Mouse (Mus musculus) myocyte (in vitro differentiated cells): ENCODE measurements around the gene Txndc5. TPM values are rescaled to one million over a fixed set of nuclear protein-coding genes. Genes with fewer than 3 reads are reported as not detected.

ENCODE experiments used
- H3K27me3 ChIP-seq: one replicate; pipeline ENCODE4 v1.6.1; 2011; ENCODE audit not compliant: control insufficient read depth, insufficient read depth, insufficient read length
- H3K36me3 ChIP-seq: one replicate; pipeline ENCODE4 v1.6.1; 2011; ENCODE audit not compliant: control insufficient read depth, insufficient read depth
- H3K4me2 ChIP-seq: one replicate; pipeline ENCODE4 v1.6.1; 2011; ENCODE audit warnings: low read depth, control low read depth
- H3K4me3 ChIP-seq: one replicate; pipeline ENCODE4 v1.5.1; 2011; ENCODE audit warnings: mild to moderate bottlenecking, control low read depth, moderate library complexity
- H3K79me2 ChIP-seq: one replicate; pipeline ENCODE4 v1.6.1; 2011; ENCODE audit not compliant: control insufficient read depth, insufficient read depth
- H3ac ChIP-seq: one replicate; pipeline ENCODE4 v1.6.1; 2011; ENCODE audit not compliant: control insufficient read depth, insufficient read length
- CEBPB ChIP-seq: IDR thresholded peaks from 2 replicates; pipeline ENCODE4 v1.6.1; 2011; ENCODE audit warnings: mild to moderate bottlenecking, moderate library complexity; ENCODE audit not compliant: poor library complexity, insufficient read depth, severe bottlenecking
- E2F4 ChIP-seq: IDR thresholded peaks from one replicate; pipeline ENCODE4 v1.6.1; 2011; ENCODE audit warnings: mild to moderate bottlenecking, control low read depth, moderate library complexity; ENCODE audit not compliant: insufficient read depth
- MAX ChIP-seq: IDR thresholded peaks from one replicate; pipeline ENCODE4 v1.6.1; 2011; ENCODE audit warnings: low read depth, mild to moderate bottlenecking, control low read depth
- MYOD1 ChIP-seq, 3 experiments: IDR thresholded peaks; one replicate each; pipeline ENCODE4 v1.6.1; 2011; ENCODE audit warnings: control low read depth in 2 of 3, low read depth in 2 of 3, mild to moderate bottlenecking in 2 of 3, moderate library complexity in 1 of 3; ENCODE audit not compliant: insufficient read length in 2 of 3, control insufficient read depth in 1 of 3
- MYOG ChIP-seq, 3 experiments: IDR thresholded peaks; one replicate each; pipeline ENCODE4 v1.6.1; 2011; ENCODE audit warnings: control low read depth in 2 of 3, low read depth in 2 of 3, mild to moderate bottlenecking in 2 of 3; ENCODE audit not compliant: insufficient read length in 2 of 3, control insufficient read depth in 1 of 3, insufficient read depth in 1 of 3
- POLR2A ChIP-seq: IDR thresholded peaks from one replicate; pipeline ENCODE4 v1.6.1; 2011; ENCODE audit warnings: low read depth, mild to moderate bottlenecking, control low read depth, moderate library complexity; ENCODE audit not compliant: insufficient read length
- POLR2AphosphoS2 ChIP-seq: IDR thresholded peaks from one replicate; pipeline ENCODE4 v1.6.1; 2011; ENCODE audit warnings: low read depth, control low read depth; ENCODE audit not compliant: insufficient read length
- REST ChIP-seq: IDR thresholded peaks from one replicate; pipeline ENCODE4 v1.6.1; 2011; ENCODE audit warnings: mild to moderate bottlenecking, control low read depth, moderate library complexity; ENCODE audit not compliant: insufficient read depth, insufficient read length
- SRF ChIP-seq: IDR thresholded peaks from one replicate; pipeline ENCODE4 v1.6.1; 2011; ENCODE audit warnings: low read depth; ENCODE audit not compliant: control insufficient read depth, insufficient read length
- TCF12 ChIP-seq: IDR thresholded peaks from one replicate; pipeline ENCODE4 v1.6.1; 2011; ENCODE audit warnings: mild to moderate bottlenecking, control low read depth; ENCODE audit not compliant: poor library complexity, insufficient read depth, severe bottlenecking
- TCF3 ChIP-seq: IDR thresholded peaks from one replicate; pipeline ENCODE4 v1.6.1; 2011; ENCODE audit warnings: low read depth, control low read depth; ENCODE audit not compliant: insufficient read length
- USF1 ChIP-seq: IDR thresholded peaks from one replicate; pipeline ENCODE4 v1.6.1; 2011; ENCODE audit warnings: low read depth, mild to moderate bottlenecking, control low read depth, moderate library complexity
- polyA plus RNA-seq: library from polyadenylated mRNA; unstranded; fragments of >200 nt; fragmentation: generic; extraction: Trizol; gene quantifications from one replicate; pipeline ENCODE4 v1.2.1, GENCODE M21; 2012; ENCODE audit warnings: missing spikeins

Txndc5 gene
- polyA plus RNA-seq, 1 experiment: 127 TPM

DNA sequence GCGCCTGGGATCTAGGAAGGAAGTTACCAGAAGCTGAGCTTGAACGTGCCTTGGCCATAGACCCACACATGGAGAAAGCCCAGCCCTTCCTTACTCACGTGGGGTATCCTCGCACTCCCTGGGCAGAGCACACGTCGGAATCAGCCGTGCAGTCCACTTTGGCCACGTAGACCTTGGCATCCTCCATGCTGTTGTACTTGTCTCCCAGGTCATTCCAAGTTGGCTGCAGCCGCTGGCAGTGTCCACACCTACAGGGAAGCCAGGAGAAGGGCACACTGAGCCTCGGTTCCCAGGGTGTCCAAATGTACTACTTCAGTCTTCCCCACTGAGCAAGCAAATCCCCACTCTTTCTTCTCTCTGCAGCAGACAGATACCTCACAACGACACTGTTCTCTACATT, 5.4 kb downstream of the Txndc5 start:
- Histone ChIP-seq H3K4me2 (no peak overlapping the region), H3K27me3 (no peaks in the 10 kb centered on the region), H3ac (no peak overlapping the region), H3K36me3 (peaks cover 21% of the 10 kb centered on the region), H3K79me2 (peaks cover 46% of the 10 kb centered on the region), H3K4me3 (no peak overlapping the region)
- TF ChIP-seq MAX (no peak), SRF (no peak), TCF3 (no peak), USF1 (no peak), REST (no peak), MYOD1 (IDR thresholded peaks at IDR 0.05; ENCODE audit: control insufficient read depth in 1 of 3, insufficient read length in 2 of 3, low read depth in 2 of 3) (no peak), TCF12 (no peak), E2F4 (no peak), POLR2AphosphoS2 (no peak), CEBPB (no peak), POLR2A (no peak), MYOG (IDR thresholded peaks at IDR 0.05; ENCODE audit: control insufficient read depth in 1 of 3, insufficient read depth in 1 of 3, insufficient read length in 2 of 3, low read depth in 2 of 3) (no peak)

DNA sequence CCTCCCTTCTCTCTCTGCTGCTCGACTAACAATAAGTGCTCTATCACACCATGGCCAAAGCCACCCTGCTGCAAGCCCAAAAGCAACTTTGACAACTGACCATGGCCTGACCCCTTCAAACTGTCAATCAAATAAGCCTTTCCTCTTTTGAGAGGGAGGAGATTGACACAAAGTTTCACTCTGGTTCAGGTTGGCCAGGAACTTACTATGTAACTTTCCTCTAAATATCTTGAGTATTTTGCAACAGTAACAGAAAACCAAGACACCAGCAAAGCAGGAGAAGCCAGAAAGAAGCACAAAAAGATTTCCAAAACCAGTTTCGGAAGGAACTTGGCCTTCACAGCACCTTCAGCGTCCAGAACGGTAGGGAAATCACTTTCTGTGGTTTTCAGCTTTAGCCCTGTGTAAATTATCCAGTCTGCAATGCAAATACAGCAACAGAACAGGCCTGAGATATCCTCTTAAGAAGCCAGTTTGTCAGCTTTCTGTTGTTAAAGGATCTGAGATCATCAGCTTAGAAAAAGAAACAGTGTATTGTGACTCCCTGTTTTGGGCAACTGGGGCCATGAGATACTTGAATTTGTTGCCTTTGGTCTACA, 6.5 kb downstream of the Txndc5 start:
- Histone ChIP-seq H3K79me2 (peaks cover 42% of the 10 kb centered on the region), H3K27me3 (no peaks in the 10 kb centered on the region), H3K36me3 (peaks cover 23% of the 10 kb centered on the region), H3ac (no peak overlapping the region), H3K4me3 (no peak overlapping the region), H3K4me2 (no peak overlapping the region)
- TF ChIP-seq POLR2A (no peak), CEBPB (no peak), USF1 (no peak), MYOD1 (IDR thresholded peaks at IDR 0.05; ENCODE audit: control insufficient read depth in 1 of 3, insufficient read length in 2 of 3, low read depth in 2 of 3) (no peak), SRF (no peak), E2F4 (no peak), TCF12 (no peak), MAX (no peak), REST (no peak), MYOG (IDR thresholded peaks at IDR 0.05; ENCODE audit: control insufficient read depth in 1 of 3, insufficient read depth in 1 of 3, insufficient read length in 2 of 3, low read depth in 2 of 3) (no peak), POLR2AphosphoS2 (no peak), TCF3 (no peak)

DNA sequence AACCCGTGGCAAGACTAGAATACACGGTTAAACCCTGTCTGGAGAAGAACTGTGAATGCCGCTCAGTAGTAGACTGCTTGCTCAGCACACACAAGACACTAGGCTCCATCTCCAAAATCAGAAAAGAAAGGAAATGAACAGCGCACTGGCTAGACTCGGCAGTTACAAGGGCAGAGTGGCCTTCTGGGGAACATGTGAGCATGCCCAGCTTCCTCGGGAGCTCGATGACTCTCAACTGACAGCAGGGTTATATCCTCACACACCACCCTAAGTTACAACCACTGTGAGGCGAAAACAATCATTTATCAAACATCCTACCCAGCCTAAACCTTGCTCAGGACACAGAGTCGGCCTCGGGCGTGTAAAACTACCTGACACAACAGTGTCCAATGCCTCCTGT, 8.3 kb downstream of the Txndc5 start:
- H3K4me2 ChIP-seq: no peak overlapping the region
- no peaks in the 10 kb centered on the region for H3K27me3 ChIP-seq
- H3K79me2 ChIP-seq: peaks cover 30% of the 10 kb centered on the region
- no peak overlapping the region for H3K4me3 ChIP-seq
- TF ChIP-seq TCF12: no peak
- no peak for TF ChIP-seq MAX
- no peak for TF ChIP-seq CEBPB
- no peak for TF ChIP-seq MYOD1 (IDR thresholded peaks at IDR 0.05; ENCODE audit: control insufficient read depth in 1 of 3, insufficient read length in 2 of 3, low read depth in 2 of 3)
- TF ChIP-seq POLR2A: no peak
- no peak for TF ChIP-seq MYOG (IDR thresholded peaks at IDR 0.05; ENCODE audit: control insufficient read depth in 1 of 3, insufficient read depth in 1 of 3, insufficient read length in 2 of 3, low read depth in 2 of 3)
- TF ChIP-seq REST: no peak
- no peak for TF ChIP-seq POLR2AphosphoS2
- no peak for TF ChIP-seq USF1
- TF ChIP-seq E2F4: no peak
- TF ChIP-seq TCF3: no peak
- peaks cover 32% of the 10 kb centered on the region for H3K36me3 ChIP-seq
- H3ac ChIP-seq: no peak overlapping the region

DNA sequence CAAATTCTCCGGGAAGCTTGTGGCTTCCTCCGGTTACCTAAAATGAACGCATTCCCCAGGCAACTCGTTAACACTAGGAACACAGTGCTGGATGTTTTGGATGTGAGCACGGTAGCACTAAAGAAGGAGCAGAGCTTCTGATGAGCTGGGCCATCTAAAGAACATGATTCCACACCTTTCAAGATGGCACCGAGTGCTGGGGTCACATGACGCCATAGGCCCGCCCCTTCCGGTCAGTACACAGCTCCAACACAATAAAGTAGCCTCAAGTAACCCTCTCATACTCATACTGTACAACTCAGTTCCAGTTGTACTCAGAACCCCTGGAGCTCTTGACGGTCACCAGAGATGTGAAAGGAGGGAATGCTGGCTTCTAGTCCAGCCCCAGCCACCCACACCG, 12.0 kb downstream of the Txndc5 start:
- Histone ChIP-seq H3K79me2 (peaks cover 7% of the 10 kb centered on the region), H3K4me2 (no peak overlapping the region), H3K27me3 (no peaks in the 10 kb centered on the region), H3ac (no peak overlapping the region), H3K4me3 (no peak overlapping the region), H3K36me3 (peaks cover 28% of the 10 kb centered on the region)
- TF ChIP-seq POLR2AphosphoS2 (no peak), USF1 (peak; percentile 8)

DNA sequence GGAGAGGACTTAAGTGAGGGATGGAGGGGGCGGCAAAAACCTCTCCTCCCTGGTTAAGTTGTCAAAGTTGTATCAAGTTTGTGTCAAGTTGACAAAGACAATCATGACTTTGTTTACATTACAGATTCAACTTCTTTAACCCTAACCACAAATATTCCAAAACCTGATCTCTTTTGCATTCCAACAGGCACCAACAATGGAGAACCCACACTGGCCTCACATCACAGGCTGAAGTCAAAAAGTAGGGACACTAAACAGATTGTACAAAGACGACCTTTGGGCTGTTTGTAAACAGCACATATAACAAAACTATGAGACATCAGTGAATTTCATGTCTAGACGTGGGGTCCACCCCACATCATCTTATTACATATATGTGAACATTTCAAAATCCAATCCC, 12.8 kb downstream of the Txndc5 start:
- no peak overlapping the region for H3K4me3 ChIP-seq
- TF ChIP-seq E2F4: no peak
- no peak for TF ChIP-seq SRF
- no peak for TF ChIP-seq POLR2A
- TF ChIP-seq MAX: no peak
- no peak for TF ChIP-seq MYOG (IDR thresholded peaks at IDR 0.05; ENCODE audit: control insufficient read depth in 1 of 3, insufficient read depth in 1 of 3, insufficient read length in 2 of 3, low read depth in 2 of 3)
- no peak for TF ChIP-seq TCF3
- no peak for TF ChIP-seq POLR2AphosphoS2
- no peak for TF ChIP-seq TCF12
- TF ChIP-seq REST: no peak
- TF ChIP-seq CEBPB: no peak
- TF ChIP-seq MYOD1 (IDR thresholded peaks at IDR 0.05; ENCODE audit: control insufficient read depth in 1 of 3, insufficient read length in 2 of 3, low read depth in 2 of 3): no peak
- TF ChIP-seq USF1: no peak

More for the DNA sequence above, 12.8 kb downstream of the Txndc5 start:
- no peak overlapping the region for H3ac ChIP-seq
- H3K36me3 ChIP-seq: peaks cover 28% of the 10 kb centered on the region
- H3K4me2 ChIP-seq: no peak overlapping the region
- H3K27me3 ChIP-seq: no peaks in the 10 kb centered on the region
- H3K79me2 ChIP-seq: peaks cover 5% of the 10 kb centered on the region
